Mouse (Mus musculus): ENCODE measurements around the gene Impdh2. TPM values are rescaled to one million over a fixed set of nuclear protein-coding genes. Genes with fewer than 3 reads are reported as not detected.
"Not testable (repeated sequence)": the region's sequence is repeated elsewhere in the genome, so short reads cannot be mapped to it uniquely, and the experiment has no call there.

Impdh2 gene
- polyA plus RNA-seq, 1 experiment from 2014 or later: 178 TPM

- Histone ChIP-seq H3K4me2 (no peak overlapping the region), H3K4me1 (peaks cover 22% of the 10 kb centered on the region), H3K9me3 (no peaks in the 10 kb centered on the region), H3K27me3 (no peaks in the 10 kb centered on the region), H3K9ac (no peak overlapping the region), H3K27ac (no peak overlapping the region), H3K4me3 (no peak overlapping the region), H3K36me3 (no peaks in the 10 kb centered on the region)
- 58% methylated on average over 5 of the region's 5 CpGs for WGBS
- no peak for ATAC-seq (ENCODE audit: borderline replicate concordance, extremely low read depth, low FRiP score, low TSS enrichment)
Measured at GRCm38 (mm10) chr9:108589229-108589628, 29.1 kb downstream of the Impdh2 start.

GRCm38 (mm10) chr9:108591462-108591861 lies 31.4 kb downstream of the Impdh2 start:
- Histone ChIP-seq H3K9me3 (no peaks in the 10 kb centered on the region), H3K27me3 (no peaks in the 10 kb centered on the region), H3K4me3 (no peak overlapping the region), H3K36me3 (no peaks in the 10 kb centered on the region), H3K9ac (no peak overlapping the region), H3K4me1 (peaks cover 22% of the 10 kb centered on the region), H3K4me2 (no peak overlapping the region), H3K27ac (no peak overlapping the region)
- 83% methylated on average over 4 of the region's 4 CpGs for WGBS
- ATAC-seq (ENCODE audit: borderline replicate concordance, extremely low read depth, low FRiP score, low TSS enrichment): no peak

- Histone ChIP-seq H3K9me3 (no peaks in the 10 kb centered on the region), H3K36me3 (no peaks in the 10 kb centered on the region), H3K4me3 (no peak overlapping the region), H3K9ac (no peak overlapping the region), H3K4me1 (peaks cover 5% of the 10 kb centered on the region; the same call in 1 of the 2 replicates), H3K27me3 (no peaks in the 10 kb centered on the region), H3K4me2 (no peak overlapping the region), H3K27ac (no peak overlapping the region)
- 69% methylated on average over 3 of the region's 3 CpGs for WGBS
- no peak for ATAC-seq (ENCODE audit: borderline replicate concordance, extremely low read depth, low FRiP score, low TSS enrichment)
Measured at GRCm38 (mm10) chr9:108594354-108594753, 34.3 kb downstream of the Impdh2 start.

GRCm38 (mm10) chr9:108596998-108597764 lies 37.1 kb downstream of the Impdh2 start, which contains the start of gene P4htm:
Gene P4htm (minus strand): TSS chr9:108597667.
- H3K9me3 ChIP-seq: no peaks in the 10 kb centered on the region
- peak; percentile 85; the same call in 1 of the 2 replicates for ATAC-seq (ENCODE audit: borderline replicate concordance, extremely low read depth, low FRiP score, low TSS enrichment)
- no peak within 1 kb of the TSS for H3K27ac ChIP-seq
- peak within 1 kb of the TSS; percentile 82 for H3K4me3 ChIP-seq
- peak within 1 kb of the TSS; percentile 64 for H3K9ac ChIP-seq
- H3K4me2 ChIP-seq: peak within 1 kb of the TSS; percentile 92
- H3K4me1 ChIP-seq: peaks cover 5% of the 10 kb centered on the region; the same call in 1 of the 2 replicates
- H3K36me3 ChIP-seq: no peaks in the 10 kb centered on the region
- WGBS: 2% methylated on average over 69 of the region's 69 CpGs
- no peaks in the 10 kb centered on the region for H3K27me3 ChIP-seq

- Histone ChIP-seq H3K27ac (no peak overlapping the region), H3K36me3 (peaks cover 15% of the 10 kb centered on the region), H3K4me1 (peaks cover 5% of the 10 kb centered on the region; the same call in 1 of the 2 replicates), H3K9me3 (no peaks in the 10 kb centered on the region), H3K4me3 (no peak overlapping the region), H3K27me3 (no peaks in the 10 kb centered on the region), H3K4me2 (no peak overlapping the region), H3K9ac (no peak overlapping the region)
- ATAC-seq (ENCODE audit: borderline replicate concordance, extremely low read depth, low FRiP score, low TSS enrichment): no peak
- WGBS: 71% methylated on average over 4 of the region's 4 CpGs
Measured at GRCm38 (mm10) chr9:108599021-108599566, 39.0 kb downstream of the Impdh2 start.

GRCm38 (mm10) chr9:108600011-108600410 lies 39.9 kb downstream of the Impdh2 start:
- Histone ChIP-seq H3K4me3 (no peak overlapping the region), H3K4me1 (peaks cover 5% of the 10 kb centered on the region; the same call in 1 of the 2 replicates), H3K4me2 (no peak overlapping the region), H3K27ac (no peak overlapping the region), H3K27me3 (no peaks in the 10 kb centered on the region), H3K9ac (no peak overlapping the region), H3K36me3 (peaks cover 23% of the 10 kb centered on the region), H3K9me3 (no peaks in the 10 kb centered on the region)
- WGBS: 37% methylated on average over 2 of the region's 2 CpGs
- no peak for ATAC-seq (ENCODE audit: borderline replicate concordance, extremely low read depth, low FRiP score, low TSS enrichment)

- Histone ChIP-seq H3K9ac (no peak overlapping the region), H3K4me1 (peaks cover 5% of the 10 kb centered on the region; the same call in 1 of the 2 replicates), H3K4me3 (no peak overlapping the region), H3K36me3 (peaks cover 40% of the 10 kb centered on the region), H3K4me2 (no peak overlapping the region), H3K9me3 (no peaks in the 10 kb centered on the region), H3K27ac (no peak overlapping the region), H3K27me3 (no peaks in the 10 kb centered on the region)
- WGBS: 74% methylated on average over 4 of the region's 4 CpGs
- ATAC-seq (ENCODE audit: borderline replicate concordance, extremely low read depth, low FRiP score, low TSS enrichment): no peak
Measured at GRCm38 (mm10) chr9:108601986-108602385, 41.9 kb downstream of the Impdh2 start.

GRCm38 (mm10) chr9:108607929-108608328 lies 47.8 kb downstream of the Impdh2 start:
- not testable (repeated sequence) for H3K27ac ChIP-seq; H3K4me1 ChIP-seq; H3K27me3 ChIP-seq; H3K9me3 ChIP-seq; H3K4me2 ChIP-seq; H3K9ac ChIP-seq; H3K4me3 ChIP-seq; ATAC-seq (ENCODE audit: borderline replicate concordance, extremely low read depth, low FRiP score, low TSS enrichment)
- 75% methylated on average over 5 of the region's 5 CpGs for WGBS
- peaks cover 92% of the 10 kb centered on the region for H3K36me3 ChIP-seq

GRCm38 (mm10) chr9:108608889-108609288 lies 48.8 kb downstream of the Impdh2 start:
- Histone ChIP-seq H3K9me3 (no peaks in the 10 kb centered on the region), H3K27ac (no peak overlapping the region), H3K27me3 (no peaks in the 10 kb centered on the region), H3K4me2 (no peak overlapping the region), H3K9ac (no peak overlapping the region), H3K4me1 (no peaks in the 10 kb centered on the region), H3K36me3 (peaks cover 94% of the 10 kb centered on the region), H3K4me3 (no peak overlapping the region)
- no peak for ATAC-seq (ENCODE audit: borderline replicate concordance, extremely low read depth, low FRiP score, low TSS enrichment)
- WGBS: 91% methylated on average over 4 of the region's 4 CpGs

- no peaks in the 10 kb centered on the region for H3K4me1 ChIP-seq
- no peaks in the 10 kb centered on the region for H3K27me3 ChIP-seq
- ATAC-seq (ENCODE audit: borderline replicate concordance, extremely low read depth, low FRiP score, low TSS enrichment): no peak
- no peak overlapping the region for H3K9ac ChIP-seq
- no peak overlapping the region for H3K27ac ChIP-seq
- WGBS: 93% methylated on average over 10 of the region's 10 CpGs
- no peaks in the 10 kb centered on the region for H3K9me3 ChIP-seq
- H3K4me2 ChIP-seq: no peak overlapping the region
- H3K36me3 ChIP-seq: peaks cover 93% of the 10 kb centered on the region
- H3K4me3 ChIP-seq: no peak overlapping the region
Measured at GRCm38 (mm10) chr9:108611488-108611887, 51.4 kb downstream of the Impdh2 start.

Measured in lung, embryonic 15.5 days (tissue).